Mouse (Mus musculus) liver, adult 2 months (tissue): Measurements from ENCODE around the gene Mecp2.

Experiments used
- CTCF ChIP-seq: fragments of 200-500 bp; IDR thresholded peaks from 2 replicates; pipeline ENCODE4 v1.5.1; 2011; ENCODE audit warnings: low read depth, low read length, control low read depth
- POLR2A ChIP-seq: fragments of 200-500 bp; IDR thresholded peaks from 2 replicates; pipeline ENCODE4 v1.6.1; 2011; ENCODE audit warnings: low read length, control low read depth; ENCODE audit not compliant: insufficient read depth; ENCODE audit errors: extremely low read depth

GRCm38 (mm10) chrX:74114036-74114435 lies 21.1 kb downstream of the Mecp2 start:
- TF ChIP-seq CTCF: no peak
- no peak for TF ChIP-seq POLR2A
